Mouse (Mus musculus) kidney, postnatal 25 days (tissue): ENCODE results near the gene Dbil5.

Experiments
- DNase-seq, 2 experiments: peaks; one replicate each; pipeline ENCODE4 v3.0.0; 2021; ENCODE audit warnings: mixed read lengths in 2 of 2

Dbil5 gene

GRCm38 (mm10) chr11:76236136-76236535 lies 18.7 kb downstream of the Dbil5 start:
- no peak for DNase-seq

GRCm38 (mm10) chr11:76239750-76240149 lies 22.3 kb downstream of the Dbil5 start:
- no peak for DNase-seq

DNA sequence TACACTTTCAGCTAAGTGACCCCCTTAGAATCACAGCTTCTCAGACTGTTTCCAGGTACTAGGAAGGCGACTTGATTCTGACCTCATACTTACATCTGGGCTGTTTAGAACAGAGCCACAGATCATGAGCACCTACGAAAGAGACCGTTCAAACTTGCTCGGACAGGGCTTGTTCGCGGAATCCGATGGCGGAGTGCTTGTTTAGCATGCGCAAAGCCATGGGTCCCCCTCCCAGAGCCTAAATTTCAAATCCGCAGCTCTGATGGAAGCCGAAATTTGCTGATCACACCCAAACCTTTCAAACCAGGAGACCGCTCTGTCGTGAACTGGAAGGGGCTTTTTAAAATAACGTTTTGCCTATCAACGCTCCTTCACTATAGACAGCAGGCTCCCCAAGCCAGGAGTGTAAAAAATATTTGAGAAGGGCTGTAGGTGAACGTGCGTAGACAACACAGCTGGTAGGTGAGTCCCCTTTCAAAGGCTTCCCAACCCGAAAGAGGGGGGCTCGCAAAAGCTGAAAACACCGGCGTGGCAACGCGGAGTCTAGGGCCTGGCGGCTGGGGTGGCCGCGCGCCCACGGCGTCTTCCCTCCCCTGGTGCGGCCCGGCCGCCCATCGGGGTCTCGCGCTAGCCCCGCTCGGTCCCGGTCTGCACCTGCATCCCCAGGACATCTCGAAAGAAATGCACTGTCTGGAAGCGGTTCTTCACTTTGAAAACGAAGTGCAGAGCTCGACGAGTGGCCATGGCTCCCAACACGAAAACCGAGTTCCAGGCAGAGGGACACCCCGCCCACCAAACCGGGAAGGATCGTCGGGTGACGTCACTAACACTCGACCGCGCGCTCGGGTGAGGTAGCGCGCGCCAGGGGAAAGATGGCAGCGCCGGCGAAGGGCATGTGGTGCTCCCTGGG lies 25.7 kb downstream of the Dbil5 start, which contains the start of the genes Mrm3 and Glod4:
TSS of gene Mrm3 (plus strand) at position 815 of the 910 bp plus-strand sequence.
TSS of gene Glod4 (minus strand) at position 825 of the 910 bp plus-strand sequence.
- DNase-seq, result peak; percentile 94 to 95

- no peak for DNase-seq
Observed at GRCm38 (mm10) chr11:76243811-76244546, 26.6 kb downstream of the Dbil5 start.

GRCm38 (mm10) chr11:76246439-76246838 lies 29.0 kb downstream of the Dbil5 start:
- no peak for DNase-seq

- DNase-seq, result no peak
Observed at GRCm38 (mm10) chr11:76247239-76247638, 29.8 kb downstream of the Dbil5 start.

- DNase-seq, result no peak
Observed at GRCm38 (mm10) chr11:76252036-76252435, 34.6 kb downstream of the Dbil5 start.

DNA sequence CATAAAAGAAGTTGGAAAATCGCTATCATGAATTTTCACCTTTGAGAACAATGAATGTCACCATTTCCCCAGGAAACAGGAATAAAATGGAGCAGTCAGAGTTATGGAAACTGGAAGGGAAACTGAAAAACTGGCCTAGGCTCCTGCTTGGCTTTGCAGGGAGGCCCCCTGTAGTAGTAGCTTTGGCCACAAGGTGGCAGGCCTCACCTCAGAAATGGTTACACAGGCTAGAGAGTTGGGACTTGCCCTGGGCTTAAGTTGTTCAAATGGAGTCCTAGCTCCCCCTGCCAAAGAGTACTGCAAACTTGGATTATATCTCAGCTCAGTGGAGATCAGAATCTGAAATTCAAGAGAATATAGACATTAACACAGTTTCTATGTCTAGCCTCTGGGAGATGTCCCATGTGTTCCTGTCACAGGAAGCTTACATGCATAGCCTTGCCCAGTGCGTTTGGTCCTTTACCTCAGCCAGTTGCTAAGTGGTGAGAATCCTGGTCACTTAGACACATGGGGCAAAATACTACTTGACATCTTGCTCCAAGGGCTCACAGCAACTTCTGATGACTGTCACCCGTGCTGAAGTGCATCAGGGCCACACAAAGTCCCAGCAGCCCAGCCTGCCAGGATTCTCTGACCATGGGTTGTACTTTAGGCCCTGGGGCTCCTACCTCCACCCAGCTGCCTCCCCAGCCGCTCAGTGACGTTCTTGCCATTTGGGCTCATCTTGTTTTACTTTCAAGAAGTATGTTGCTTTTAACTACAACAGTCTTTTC lies 35.9 kb downstream of the Dbil5 start:
- peak; percentile 86 to 92 for DNase-seq

- no peak for DNase-seq
Observed at GRCm38 (mm10) chr11:76253918-76254264, 36.5 kb downstream of the Dbil5 start.

GRCm38 (mm10) chr11:76255431-76256001 lies 38.1 kb downstream of the Dbil5 start:
- DNase-seq, result no peak

- DNase-seq, result no peak
Observed at GRCm38 (mm10) chr11:76256129-76256528, 38.7 kb downstream of the Dbil5 start.

- DNase-seq, result no peak
Observed at GRCm38 (mm10) chr11:76257386-76257785, 40.0 kb downstream of the Dbil5 start.

DNA sequence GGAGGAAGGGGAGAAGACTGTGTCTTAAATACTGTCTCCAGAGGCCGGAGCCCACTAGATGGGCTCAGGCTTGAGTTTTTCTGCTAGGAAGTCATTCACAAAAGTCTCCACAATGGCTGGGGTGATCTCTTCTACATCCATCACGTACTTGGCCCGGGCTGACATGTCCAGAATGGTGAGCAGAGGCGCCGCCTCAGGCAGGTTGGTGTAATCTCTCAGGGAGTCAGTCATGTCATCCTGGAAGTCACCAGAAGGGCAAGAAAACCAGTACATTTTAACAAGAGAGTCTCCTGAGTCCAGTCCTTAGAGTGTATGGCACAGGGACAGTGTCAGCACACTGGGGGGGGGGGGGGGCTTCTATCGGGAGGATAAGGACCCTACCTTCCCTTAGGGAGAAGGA lies 41.1 kb downstream of the Dbil5 start:
- DNase-seq, result no peak

DNA sequence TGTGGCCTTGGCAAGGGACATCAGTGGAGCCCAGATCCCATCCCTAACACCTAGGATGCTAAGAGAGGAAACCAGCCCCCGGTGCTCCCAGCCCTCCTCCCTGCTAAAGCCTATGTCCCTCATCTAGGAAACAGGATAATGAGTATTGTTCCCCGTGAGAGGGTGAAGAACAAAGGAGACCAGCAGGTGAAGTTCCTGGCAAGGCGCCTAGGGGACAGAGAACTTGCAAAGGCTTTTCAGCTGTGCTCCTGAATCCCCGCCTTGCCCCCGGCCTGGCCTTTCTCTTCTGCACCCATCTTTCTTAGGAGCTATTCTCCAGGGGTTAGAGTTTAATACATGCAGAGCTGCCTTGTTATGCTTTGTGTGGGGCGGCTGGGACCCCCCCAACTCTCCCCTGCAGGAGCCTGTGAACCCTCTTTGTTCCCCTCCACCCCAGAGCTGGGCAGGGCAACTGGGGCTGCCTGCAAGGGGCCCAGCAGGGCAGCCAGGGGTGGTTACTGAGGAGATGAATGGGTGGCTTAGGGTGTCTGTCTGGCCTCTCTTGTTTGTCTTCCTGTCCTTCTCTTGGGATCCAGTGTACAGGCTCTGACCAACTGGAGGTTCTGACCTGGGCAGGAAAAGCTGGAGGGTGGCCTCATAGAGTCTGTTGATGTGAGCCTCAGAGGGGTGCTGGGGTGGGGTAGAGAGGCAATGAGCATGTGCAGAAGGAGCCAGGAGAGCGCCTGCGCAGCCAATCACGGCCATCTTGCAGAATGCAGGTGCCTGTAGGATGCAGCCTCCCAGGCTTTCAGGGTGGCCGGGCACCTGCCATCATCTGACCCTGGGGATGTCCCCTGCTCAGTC lies 43.0 kb downstream of the Dbil5 start:
- DNase-seq, result no peak

DNA sequence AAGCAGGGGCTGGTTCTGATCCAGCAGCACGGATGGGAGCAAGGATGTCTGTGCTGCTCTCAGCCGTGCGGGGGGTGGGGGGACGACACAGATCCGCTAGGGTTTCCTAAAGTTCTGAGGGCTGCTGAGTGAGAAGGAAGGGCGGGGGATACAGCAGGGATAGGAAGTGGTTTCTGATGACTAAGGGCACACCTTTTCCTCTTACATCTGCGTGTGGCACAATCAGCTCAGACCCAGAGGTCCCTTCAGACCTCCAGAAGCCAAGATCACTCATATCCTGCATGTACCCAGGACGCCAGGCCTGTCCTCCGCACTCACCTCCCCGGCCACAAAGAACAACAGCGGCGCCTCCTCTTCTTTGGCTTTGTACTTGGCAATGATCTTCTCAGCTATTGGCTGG lies 43.8 kb downstream of the Dbil5 start:
- peak; percentile 17 to 67 for DNase-seq

DNA sequence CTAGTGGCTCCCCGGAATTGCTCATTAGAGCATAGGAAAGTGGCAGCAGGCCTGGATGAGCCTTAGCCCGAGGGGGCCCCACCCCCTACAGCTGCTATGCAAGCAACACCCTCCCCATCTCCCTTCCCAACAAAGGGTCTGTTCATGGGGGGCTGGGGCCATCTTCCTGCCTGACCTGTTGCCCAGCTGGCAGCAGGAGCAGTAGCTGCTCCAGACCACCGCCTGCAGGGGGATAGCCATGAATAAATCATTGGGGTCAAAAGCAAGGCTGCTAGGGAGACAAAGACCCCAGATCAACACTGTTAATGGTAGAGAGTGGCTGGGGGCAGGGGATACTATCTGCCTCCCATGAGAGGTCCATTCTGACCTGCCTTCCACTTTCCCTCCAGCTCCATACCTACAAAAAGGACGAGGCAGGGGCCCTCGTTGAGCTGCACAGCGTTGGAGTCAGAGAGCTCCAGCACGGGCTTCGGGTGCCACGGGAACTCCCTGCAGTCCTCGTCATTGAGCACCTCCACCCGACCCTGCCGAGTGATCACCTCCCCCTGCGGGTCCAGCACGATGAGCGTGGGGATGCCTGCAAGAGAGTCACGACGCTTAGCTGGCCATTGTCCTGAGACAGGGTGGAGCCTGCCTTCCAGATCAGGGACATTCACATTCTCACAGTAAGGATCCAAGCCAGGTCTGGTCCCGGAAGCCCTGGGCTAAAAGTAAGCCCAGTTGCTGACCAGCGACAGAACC lies 45.4 kb downstream of the Dbil5 start:
- DNase-seq, result no peak

- no peak for DNase-seq
Observed at GRCm38 (mm10) chr11:76267550-76267949, 50.1 kb downstream of the Dbil5 start.

DNA sequence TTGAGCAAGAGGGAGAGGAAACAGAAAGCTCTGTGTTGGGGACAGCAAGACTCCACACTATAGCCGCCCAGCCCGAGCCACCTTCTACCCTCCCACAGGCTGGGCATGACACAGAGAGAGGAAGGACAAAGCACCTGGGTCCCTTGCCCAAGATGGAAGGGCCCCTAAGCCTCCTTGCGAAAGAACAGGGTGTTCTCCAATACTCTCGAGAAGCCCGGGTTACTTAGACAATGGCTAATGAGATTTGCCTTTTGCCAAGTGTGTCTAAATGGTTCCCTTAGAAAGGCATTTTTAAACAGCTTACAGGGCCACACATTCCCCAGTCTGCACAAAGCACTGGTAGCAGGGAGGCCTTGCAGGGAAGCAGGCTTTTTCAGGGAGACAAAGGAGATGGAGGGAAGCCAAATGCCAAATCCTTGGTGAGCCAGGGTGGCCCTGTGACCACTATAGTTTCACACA lies 50.6 kb downstream of the Dbil5 start:
- DNase-seq, result no peak
